Mouse (Mus musculus) heart, postnatal 0 days (tissue): Measurements from ENCODE around the gene Krtap5-4.
A peak's percentile ranks its signal among the peaks of the same experiment; 100 is the strongest.

Experiments used
- CTCF ChIP-seq: IDR thresholded peaks from 2 replicates; pipeline ENCODE4 v1.5.1; 2016; ENCODE audit warnings: antibody characterized with exemption, control low read depth, low read depth
- EP300 ChIP-seq: IDR thresholded peaks from 2 replicates; pipeline ENCODE4 v1.6.1; 2016; ENCODE audit warnings: antibody characterized with exemption, low read depth

DNA sequence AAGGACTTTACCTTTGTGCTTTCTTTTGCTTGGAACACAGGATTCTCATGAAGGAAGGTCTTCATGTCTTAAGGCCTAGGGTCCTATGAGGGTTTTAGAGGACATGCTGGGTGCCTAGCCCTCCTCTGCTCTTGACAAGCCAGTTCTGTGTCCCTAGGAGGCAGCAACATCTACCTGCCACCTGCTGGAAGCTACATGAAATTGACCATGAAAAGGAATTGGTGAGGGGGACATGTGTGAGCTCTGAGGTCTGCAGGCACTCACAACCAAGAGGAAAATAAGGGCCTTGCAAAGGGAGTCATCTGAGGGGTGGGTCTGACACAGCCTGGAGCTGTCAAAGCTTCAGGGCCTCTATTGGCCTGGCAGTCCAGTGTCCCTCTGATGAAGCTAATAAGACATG is 7.9 kb upstream of the Krtap5-4 start:
- TF ChIP-seq EP300: no peak
- peak; percentile 23; the same call in 1 of the 2 replicates for TF ChIP-seq CTCF
